Mouse (Mus musculus): Measurements from ENCODE around the gene Mob3b. TPM values are rescaled to one million over a fixed set of nuclear protein-coding genes. Genes with fewer than 3 reads are reported as not detected.
"Not testable (repeated sequence)": the region's sequence is repeated elsewhere in the genome, so short reads cannot be mapped to it uniquely, and the experiment has no call there.

The Mob3b gene
- total and polyA plus RNA-seq, 2 experiments = 16.5 to 18.3 TPM

DNA sequence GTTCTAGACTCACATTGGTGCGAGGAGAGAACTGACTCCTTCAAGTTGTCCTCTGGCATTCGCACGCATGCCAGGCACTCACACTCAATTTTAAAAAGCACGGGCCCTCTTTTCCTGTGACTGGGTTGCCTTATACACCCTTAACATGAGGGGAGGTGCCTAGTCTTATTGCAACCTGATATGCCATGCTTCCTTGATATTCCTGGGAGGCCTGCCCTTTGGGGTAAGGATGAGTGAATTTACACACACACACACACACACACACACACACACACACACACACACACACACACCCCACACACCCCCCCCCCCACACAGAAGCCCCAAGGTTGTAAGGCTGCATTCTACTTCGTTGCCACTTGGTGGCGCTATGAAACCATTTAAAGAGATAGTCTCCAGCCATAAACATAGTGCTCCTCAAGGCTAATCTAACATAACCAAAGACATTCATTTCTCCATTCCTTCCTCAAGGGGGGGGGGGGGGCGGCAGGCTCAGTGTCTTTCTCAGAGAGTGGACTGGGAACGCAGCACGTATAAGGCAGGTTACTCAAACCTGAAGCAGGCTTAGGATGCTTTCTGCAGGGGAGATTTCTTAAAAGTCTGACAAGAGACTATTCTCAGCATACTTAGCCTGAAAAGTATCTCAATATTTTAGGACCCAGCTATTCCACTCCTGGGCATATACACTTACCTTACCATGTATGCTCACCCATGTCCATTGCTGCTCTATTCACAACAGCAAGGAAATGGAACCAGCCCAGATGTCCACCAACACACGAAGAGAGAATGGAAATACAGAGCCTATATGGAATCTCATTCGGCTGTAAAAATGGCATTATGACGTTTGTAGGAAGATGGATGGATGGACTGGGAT, 198.9 kb downstream of the Mob3b start:
- Histone ChIP-seq H3K27ac (replicated peaks; ENCODE audit: insufficient read depth, low read depth, low read length) (no peak overlapping the region), H3K4me3 (ENCODE audit: insufficient read depth, low read depth, low read length) (no peak overlapping the region), H3K27me3 (ENCODE audit: control insufficient read depth, insufficient read depth, low read length) (no peaks in the 10 kb centered on the region), H3K79me2 (ENCODE audit: control insufficient read depth, insufficient read depth, low read length) (peaks cover 22% of the 10 kb centered on the region; the same call in 1 of the 2 replicates), H3K36me3 (ENCODE audit: control insufficient read depth, insufficient read depth, low read length) (no peaks in the 10 kb centered on the region), H3K9ac (ENCODE audit: low read depth, low read length) (no peak overlapping the region), H3K4me1 (ENCODE audit: control insufficient read depth, insufficient read depth, low read length) (peaks cover 6% of the 10 kb centered on the region)
- TF ChIP-seq CTCF (IDR thresholded peaks at IDR 0.05; ENCODE audit: low read depth, low read length) = peak; percentile 55
- no peak for TF ChIP-seq POLR2A (IDR thresholded peaks at IDR 0.05; ENCODE audit: extremely low read depth, insufficient read depth, low read length)
- no peak for DNase-seq (ENCODE audit: extremely low read depth, low read depth, low spot score)
- WGBS = 49% methylated on average over 12 of the region's 12 CpGs

- no peaks in the 10 kb centered on the region for H3K27me3 ChIP-seq (ENCODE audit: control insufficient read depth, insufficient read depth, low read length)
- 87% methylated on average over 10 of the region's 10 CpGs for WGBS
- no peak for TF ChIP-seq POLR2A (IDR thresholded peaks at IDR 0.05; ENCODE audit: extremely low read depth, insufficient read depth, low read length)
- TF ChIP-seq CTCF (IDR thresholded peaks at IDR 0.05; ENCODE audit: low read depth, low read length) = no peak
- H3K79me2 ChIP-seq (ENCODE audit: control insufficient read depth, insufficient read depth, low read length) = peaks cover 10% of the 10 kb centered on the region; the same call in 1 of the 2 replicates
- no peak overlapping the region for H3K9ac ChIP-seq (ENCODE audit: low read depth, low read length)
- H3K27ac ChIP-seq (replicated peaks; ENCODE audit: insufficient read depth, low read depth, low read length) = no peak overlapping the region
- no peaks in the 10 kb centered on the region for H3K4me1 ChIP-seq (ENCODE audit: control insufficient read depth, insufficient read depth, low read length)
- no peak overlapping the region for H3K4me3 ChIP-seq (ENCODE audit: insufficient read depth, low read depth, low read length)
- peaks cover 3% of the 10 kb centered on the region; the same call in 1 of the 2 replicates for H3K36me3 ChIP-seq (ENCODE audit: control insufficient read depth, insufficient read depth, low read length)
- no peak for DNase-seq (ENCODE audit: extremely low read depth, low read depth, low spot score)
Observed at GRCm38 (mm10) chr4:34953716-34954115, 203.6 kb downstream of the Mob3b start.

DNA sequence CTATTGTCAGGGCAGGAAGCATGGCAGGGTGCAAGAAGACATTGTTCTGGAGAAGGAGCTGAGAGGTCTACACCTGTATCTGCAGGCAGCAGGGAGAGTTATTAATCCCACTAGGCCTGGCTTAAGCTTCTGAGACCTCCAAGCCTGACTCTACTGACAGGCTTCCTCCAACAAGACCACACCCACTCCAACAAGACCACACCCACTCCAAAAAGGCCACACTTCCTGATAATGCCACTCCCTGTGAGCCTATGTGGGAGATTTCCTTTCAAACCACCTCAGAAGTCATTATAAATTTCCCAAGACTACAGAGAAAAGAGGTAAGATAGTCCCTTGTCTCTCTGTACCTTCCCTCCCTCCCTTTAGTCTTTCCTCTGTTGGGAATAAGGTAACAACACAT, 210.1 kb downstream of the Mob3b start:
- no peak overlapping the region for H3K4me3 ChIP-seq (ENCODE audit: insufficient read depth, low read depth, low read length)
- TF ChIP-seq POLR2A (IDR thresholded peaks at IDR 0.05; ENCODE audit: extremely low read depth, insufficient read depth, low read length) = no peak
- TF ChIP-seq CTCF (IDR thresholded peaks at IDR 0.05; ENCODE audit: low read depth, low read length) = no peak

GRCm38 (mm10) chr4:34941046-34941445, 216.2 kb downstream of the Mob3b start:
- WGBS = 92% methylated on average over 25 of the region's 25 CpGs
- Histone ChIP-seq H3K4me1 (ENCODE audit: control insufficient read depth, insufficient read depth, low read length) (no peaks in the 10 kb centered on the region), H3K27me3 (ENCODE audit: control insufficient read depth, insufficient read depth, low read length) (no peaks in the 10 kb centered on the region), H3K79me2 (ENCODE audit: control insufficient read depth, insufficient read depth, low read length) (no peaks in the 10 kb centered on the region), H3K27ac (replicated peaks; ENCODE audit: insufficient read depth, low read depth, low read length) (no peak overlapping the region), H3K9ac (ENCODE audit: low read depth, low read length) (no peak overlapping the region), H3K4me3 (ENCODE audit: insufficient read depth, low read depth, low read length) (no peak overlapping the region), H3K36me3 (ENCODE audit: control insufficient read depth, insufficient read depth, low read length) (no peaks in the 10 kb centered on the region)
- TF ChIP-seq POLR2A (IDR thresholded peaks at IDR 0.05; ENCODE audit: extremely low read depth, insufficient read depth, low read length) (no peak), CTCF (IDR thresholded peaks at IDR 0.05; ENCODE audit: low read depth, low read length) (no peak)
- DNase-seq (ENCODE audit: extremely low read depth, low read depth, low spot score) = no peak

More for the DNA sequence above, 210.1 kb downstream of the Mob3b start:
- H3K36me3 ChIP-seq (ENCODE audit: control insufficient read depth, insufficient read depth, low read length) = peaks cover 3% of the 10 kb centered on the region; the same call in 1 of the 2 replicates
- H3K27ac ChIP-seq (replicated peaks; ENCODE audit: insufficient read depth, low read depth, low read length) = no peak overlapping the region
- no peaks in the 10 kb centered on the region for H3K27me3 ChIP-seq (ENCODE audit: control insufficient read depth, insufficient read depth, low read length)
- no peak overlapping the region for H3K9ac ChIP-seq (ENCODE audit: low read depth, low read length)
- no peak for DNase-seq (ENCODE audit: extremely low read depth, low read depth, low spot score)
- H3K79me2 ChIP-seq (ENCODE audit: control insufficient read depth, insufficient read depth, low read length) = no peaks in the 10 kb centered on the region
- H3K4me1 ChIP-seq (ENCODE audit: control insufficient read depth, insufficient read depth, low read length) = no peaks in the 10 kb centered on the region

- not testable (repeated sequence) for H3K9ac ChIP-seq (ENCODE audit: low read depth, low read length); H3K79me2 ChIP-seq (ENCODE audit: control insufficient read depth, insufficient read depth, low read length); H3K36me3 ChIP-seq (ENCODE audit: control insufficient read depth, insufficient read depth, low read length); H3K4me3 ChIP-seq (ENCODE audit: insufficient read depth, low read depth, low read length); H3K27me3 ChIP-seq (ENCODE audit: control insufficient read depth, insufficient read depth, low read length); H3K4me1 ChIP-seq (ENCODE audit: control insufficient read depth, insufficient read depth, low read length); H3K27ac ChIP-seq (replicated peaks; ENCODE audit: insufficient read depth, low read depth, low read length); DNase-seq (ENCODE audit: extremely low read depth, low read depth, low spot score)
- 75% methylated on average over 7 of the region's 7 CpGs for WGBS
Observed at GRCm38 (mm10) chr4:34928386-34928785, 228.9 kb downstream of the Mob3b start.

- peak; percentile 55 for DNase-seq (ENCODE audit: extremely low read depth, low read depth, low spot score)
- 49% methylated on average over 6 of the region's 6 CpGs for WGBS
- no peaks in the 10 kb centered on the region for H3K79me2 ChIP-seq (ENCODE audit: control insufficient read depth, insufficient read depth, low read length)
- TF ChIP-seq POLR2A (IDR thresholded peaks at IDR 0.05; ENCODE audit: extremely low read depth, insufficient read depth, low read length) = no peak
- peak; percentile 67 for TF ChIP-seq CTCF (IDR thresholded peaks at IDR 0.05; ENCODE audit: low read depth, low read length)
- H3K36me3 ChIP-seq (ENCODE audit: control insufficient read depth, insufficient read depth, low read length) = no peaks in the 10 kb centered on the region
- no peaks in the 10 kb centered on the region for H3K4me1 ChIP-seq (ENCODE audit: control insufficient read depth, insufficient read depth, low read length)
- H3K4me3 ChIP-seq (ENCODE audit: insufficient read depth, low read depth, low read length) = no peak overlapping the region
- no peak overlapping the region for H3K9ac ChIP-seq (ENCODE audit: low read depth, low read length)
- no peak overlapping the region for H3K27ac ChIP-seq (replicated peaks; ENCODE audit: insufficient read depth, low read depth, low read length)
- no peaks in the 10 kb centered on the region for H3K27me3 ChIP-seq (ENCODE audit: control insufficient read depth, insufficient read depth, low read length)
Observed at GRCm38 (mm10) chr4:34922177-34922870, 235.0 kb downstream of the Mob3b start.

Measured in liver, adult 2 months (tissue).